Mouse (Mus musculus) c-Kit-positive CD71-positive TER-119-positive erythroid progenitor cells, embryonic 14.5 days (primary cell): ENCODE data around the gene Spi1.

ENCODE experiments used
- DNase-seq: peaks from one replicate; pipeline ENCODE4 v3.0.0-alpha.2; 2013; ENCODE audit warnings: low spot score

Spi1 gene

DNA sequence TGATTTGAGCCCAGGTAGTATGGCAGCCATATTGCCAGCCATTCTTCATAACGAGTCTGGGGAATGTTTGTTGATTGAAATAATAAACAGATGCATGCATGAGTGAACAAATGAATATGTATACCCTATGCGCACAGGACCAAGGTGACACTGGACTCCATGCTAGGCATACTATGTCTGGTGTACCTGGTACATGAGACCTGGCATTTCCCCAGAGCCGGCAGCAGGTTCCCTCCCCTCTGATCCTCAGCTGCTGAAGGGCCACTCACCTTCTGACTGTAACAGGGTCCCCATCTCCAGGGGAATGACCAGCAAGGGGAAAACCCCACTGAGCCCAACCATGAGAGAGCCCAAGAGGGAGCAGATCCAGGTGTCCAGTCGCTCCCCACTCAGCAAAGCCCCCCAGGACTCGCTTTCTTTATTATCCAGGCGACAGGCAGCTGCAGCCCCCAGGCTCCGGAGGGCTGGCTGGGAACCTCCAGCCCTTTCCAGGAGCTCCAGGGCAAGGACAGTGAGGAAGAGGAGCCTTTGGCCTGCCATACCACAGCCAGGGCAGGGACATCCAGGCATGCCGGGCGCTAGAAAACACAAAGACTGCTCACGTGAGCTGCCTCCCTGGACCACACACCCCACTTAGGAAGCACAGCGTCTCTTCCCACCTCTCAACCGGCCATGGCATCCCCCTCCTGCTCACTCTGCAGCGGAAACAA lies 13.9 kb upstream of the Spi1 start:
- DNase-seq = no peak

GRCm38 (mm10) chr2:91068872-91069165 lies 13.4 kb upstream of the Spi1 start:
- no peak for DNase-seq

DNA sequence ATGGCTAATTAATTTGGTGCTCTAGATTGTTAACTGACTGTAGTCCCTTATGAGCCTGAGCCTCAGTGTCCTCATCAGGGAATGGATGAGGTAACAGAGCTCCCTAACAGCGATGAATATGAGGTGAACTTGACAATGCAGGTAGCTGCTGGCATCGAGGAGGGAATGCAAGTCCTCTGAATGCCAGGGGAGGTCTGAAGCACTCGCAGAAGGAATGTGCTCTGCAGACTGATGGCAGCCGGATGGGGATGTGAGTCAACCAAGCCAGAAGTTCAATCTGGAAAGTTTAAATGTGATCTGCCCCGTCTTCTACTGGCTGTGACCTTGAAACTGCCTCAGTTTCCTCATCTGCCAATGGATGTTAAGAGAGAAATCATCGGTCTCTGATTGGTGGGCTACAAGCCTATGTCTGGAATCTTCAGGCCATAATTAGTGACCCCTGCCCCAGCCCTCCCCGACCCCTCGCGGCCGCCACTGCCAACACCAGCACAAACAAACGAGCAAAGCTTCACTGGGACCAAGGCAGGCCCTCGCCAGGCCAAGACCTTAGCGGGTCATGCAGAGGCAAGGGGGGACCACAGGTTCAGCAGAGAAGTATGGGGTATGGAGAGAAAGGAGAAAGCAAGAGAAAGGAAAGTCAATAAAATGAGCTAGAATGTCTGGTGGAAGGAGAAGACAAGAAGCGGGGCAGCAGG lies 12.7 kb upstream of the Spi1 start:
- no peak for DNase-seq

GRCm38 (mm10) chr2:91070076-91070800 lies 12.0 kb upstream of the Spi1 start, which contains the start of gene Slc39a13:
Gene Slc39a13, minus strand, starts transcription at chr2:91070417.
- peak; percentile 87 for DNase-seq

DNA sequence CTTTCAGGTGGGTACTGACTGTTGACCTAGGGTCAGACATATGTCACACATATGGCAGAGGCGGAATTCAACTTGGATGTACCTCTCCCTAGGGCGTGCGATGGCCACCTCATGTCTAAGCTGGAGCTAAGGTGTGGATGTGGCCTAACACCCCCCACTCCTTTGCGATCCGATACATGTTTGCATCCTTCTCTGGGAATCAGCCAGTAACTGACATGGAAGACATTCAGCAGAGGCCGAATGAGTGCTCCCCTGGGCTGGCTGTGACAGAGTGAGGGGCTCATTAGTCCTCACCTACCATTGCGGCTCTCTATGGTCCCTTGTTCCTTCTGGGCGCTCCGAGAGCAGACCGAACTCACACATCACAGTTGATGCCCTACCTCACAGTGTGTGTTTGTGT lies 11.1 kb upstream of the Spi1 start:
- no peak for DNase-seq

DNA sequence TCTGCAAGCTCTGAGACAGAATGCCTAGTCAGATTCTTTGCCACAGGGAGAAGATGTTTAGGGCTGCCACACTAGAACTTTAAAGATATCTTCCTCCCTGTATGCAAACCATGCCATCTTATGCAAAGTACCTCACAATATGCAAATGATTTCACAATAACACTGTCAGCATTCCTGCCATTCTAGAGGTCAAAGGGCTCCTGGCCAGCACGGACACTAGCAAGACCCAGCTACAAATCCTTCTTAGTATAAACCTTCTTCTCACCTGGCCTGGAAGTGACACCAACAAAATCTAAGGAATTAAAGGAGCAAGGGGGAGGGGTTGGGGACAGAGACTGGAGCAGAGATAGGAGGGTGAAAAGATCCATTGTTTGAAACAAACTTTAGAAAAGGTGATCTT lies 10.1 kb upstream of the Spi1 start:
- DNase-seq = no peak

GRCm38 (mm10) chr2:91077957-91078313 lies 4.3 kb upstream of the Spi1 start:
- DNase-seq = no peak

DNA sequence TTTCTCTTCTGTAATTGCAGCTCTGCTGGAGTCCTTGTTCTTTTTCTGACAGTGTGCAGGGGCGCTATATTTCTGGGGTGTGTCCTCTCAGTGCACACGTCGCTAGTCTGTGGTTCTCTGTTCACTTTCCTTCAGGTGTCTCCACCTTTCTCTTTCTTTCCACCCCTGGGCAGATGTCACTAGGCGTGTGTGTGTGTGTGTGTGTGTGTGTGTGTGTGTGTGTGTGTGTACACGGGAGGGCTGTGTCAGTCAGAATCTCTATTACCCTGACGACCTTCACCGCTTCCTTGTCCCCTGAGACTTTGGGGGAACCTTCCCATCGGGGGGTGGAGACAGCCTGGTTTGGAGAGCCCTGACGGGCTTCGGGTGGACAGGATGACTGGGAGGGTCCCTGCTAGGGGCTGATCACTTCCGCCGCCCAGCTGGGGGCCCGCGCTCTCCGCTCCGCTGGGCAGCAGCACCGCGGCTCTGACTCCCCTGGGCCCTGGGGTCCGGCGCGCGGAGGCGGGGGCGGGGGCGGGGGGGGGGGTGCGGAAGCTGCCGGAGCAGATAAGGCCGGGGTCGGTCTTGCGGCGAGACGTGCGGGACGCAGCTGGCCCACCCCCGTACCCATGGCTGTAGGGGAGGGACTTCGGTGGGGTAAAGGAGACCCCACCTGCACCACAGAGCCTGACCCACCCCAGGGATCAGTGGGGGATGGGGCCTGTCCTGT lies 3.7 kb upstream of the Spi1 start:
- no peak for DNase-seq

- no peak for DNase-seq
Observed at GRCm38 (mm10) chr2:91079026-91079384, 3.2 kb upstream of the Spi1 start.

- no peak for DNase-seq
Observed at GRCm38 (mm10) chr2:91080784-91081513, 1.2 kb upstream of the Spi1 start.

DNA sequence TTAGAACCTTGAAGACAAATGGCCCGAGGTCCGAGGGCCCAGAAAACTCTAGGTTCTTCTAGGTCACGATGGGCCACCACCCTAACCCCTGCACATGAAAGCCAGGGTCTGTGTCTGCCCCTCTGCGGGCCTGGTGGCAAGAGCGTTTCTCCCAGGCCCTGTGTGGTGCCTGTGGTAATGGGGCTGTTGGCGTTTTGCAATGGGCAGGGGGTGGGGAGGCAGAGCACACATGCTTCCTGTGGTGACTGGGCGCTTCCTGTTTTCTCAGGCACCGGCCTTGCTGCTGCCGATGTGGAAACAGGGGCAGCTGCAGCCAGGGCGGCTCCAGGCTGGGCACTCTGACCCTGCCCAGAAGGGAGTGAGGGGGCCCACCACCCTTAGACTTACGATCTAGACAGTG lies 654 bp downstream of the Spi1 start:
- no peak for DNase-seq

DNA sequence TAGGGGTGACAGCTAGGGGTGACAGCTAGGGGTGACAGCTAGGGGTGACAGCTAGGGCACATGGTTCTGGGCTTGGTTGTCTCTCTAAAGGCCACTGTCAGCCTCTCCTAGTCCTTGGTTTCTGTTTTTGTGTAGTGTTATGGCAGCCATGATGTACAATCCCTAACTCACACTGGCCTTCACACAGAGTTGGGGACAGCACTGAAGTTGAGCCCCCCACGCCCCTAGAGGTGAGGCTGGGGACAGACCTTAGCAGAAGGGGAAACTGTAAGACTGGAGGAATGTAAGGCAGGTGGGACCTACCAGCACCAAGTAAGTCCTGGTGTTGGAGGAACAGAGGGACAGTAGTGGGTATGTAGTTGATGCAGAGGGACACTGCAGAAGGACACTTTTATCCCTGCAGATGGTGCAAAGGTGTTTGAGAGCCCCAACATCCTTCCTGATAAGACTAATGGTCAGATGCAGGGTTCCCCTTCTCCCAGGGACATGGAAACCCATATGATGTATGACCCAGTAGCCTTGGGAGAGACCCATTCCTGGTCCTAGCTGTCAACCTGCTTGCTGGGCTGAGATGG lies 1.3 kb downstream of the Spi1 start:
- no peak for DNase-seq

DNA sequence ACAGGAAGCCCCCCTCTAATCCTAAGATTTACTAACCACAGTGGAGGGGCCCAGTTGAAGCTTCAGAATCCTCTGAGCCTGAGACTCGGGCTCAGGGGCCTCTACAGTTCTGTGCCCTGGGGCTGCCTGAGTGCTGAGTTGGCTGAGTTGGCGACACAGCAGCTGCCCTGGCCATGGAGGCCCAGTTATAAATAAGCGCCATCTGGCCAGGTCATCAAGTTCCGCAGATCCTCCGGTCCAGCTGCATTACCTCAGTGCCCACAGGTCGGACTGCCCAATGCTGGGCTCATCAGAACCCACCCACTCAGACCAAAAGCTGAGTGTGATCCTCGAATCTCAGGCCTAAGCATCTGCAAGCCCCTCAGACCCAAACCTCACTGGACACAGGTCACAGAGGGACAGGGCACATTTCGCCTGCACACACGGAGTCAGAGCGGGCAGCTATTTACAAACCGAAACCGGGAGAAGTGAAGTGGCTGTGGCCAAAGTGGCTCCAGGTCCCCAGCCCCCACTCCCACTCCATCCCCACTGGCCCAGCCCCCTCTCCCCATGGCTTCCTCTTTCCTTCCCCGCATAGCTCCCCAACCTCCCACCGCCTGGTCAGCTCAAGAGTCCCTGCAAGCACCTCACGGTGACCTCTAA lies 2.1 kb downstream of the Spi1 start:
- DNase-seq = no peak

DNA sequence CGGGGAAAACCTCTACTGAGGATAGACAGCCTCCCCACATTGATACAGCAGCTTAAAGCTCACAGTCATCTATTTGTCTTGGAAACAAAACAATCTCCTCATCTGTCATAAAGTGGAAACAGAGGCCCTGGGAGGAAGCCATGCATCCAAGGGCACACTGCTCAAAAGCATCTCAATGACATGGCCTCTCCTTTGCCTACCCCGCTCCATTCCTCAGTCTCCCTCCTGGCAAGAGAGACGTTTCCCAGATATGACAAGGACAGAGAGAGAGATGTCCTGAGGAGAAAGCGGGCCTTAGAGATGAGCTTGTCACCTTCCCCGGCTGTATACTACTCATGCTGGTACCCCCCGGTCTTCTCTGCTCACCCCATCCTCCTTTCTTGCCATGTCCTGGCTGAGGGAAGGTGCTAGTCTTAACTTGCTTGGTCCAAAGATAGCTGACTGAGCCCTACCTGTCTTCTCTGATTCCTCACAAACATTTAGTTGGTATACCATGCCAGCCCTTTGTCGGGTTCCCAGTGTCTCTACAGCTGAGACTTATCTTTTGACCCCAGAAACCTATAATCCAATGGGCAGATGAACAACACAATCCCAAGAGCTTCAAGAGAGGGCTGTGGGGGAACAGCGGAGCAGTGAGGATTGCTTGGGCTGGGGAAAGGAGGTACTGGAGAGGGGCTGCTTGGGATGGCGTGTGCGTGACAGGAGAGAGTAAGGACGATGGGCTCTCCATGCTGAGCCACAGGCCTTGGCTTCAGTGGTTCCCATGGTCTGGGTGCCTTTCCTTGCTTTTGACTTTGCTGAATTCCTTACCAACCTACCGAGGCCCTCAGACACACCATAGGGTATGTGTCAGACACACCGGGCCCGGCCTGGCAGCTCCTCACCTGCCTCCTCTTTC lies 3.6 kb downstream of the Spi1 start:
- DNase-seq = no peak

DNA sequence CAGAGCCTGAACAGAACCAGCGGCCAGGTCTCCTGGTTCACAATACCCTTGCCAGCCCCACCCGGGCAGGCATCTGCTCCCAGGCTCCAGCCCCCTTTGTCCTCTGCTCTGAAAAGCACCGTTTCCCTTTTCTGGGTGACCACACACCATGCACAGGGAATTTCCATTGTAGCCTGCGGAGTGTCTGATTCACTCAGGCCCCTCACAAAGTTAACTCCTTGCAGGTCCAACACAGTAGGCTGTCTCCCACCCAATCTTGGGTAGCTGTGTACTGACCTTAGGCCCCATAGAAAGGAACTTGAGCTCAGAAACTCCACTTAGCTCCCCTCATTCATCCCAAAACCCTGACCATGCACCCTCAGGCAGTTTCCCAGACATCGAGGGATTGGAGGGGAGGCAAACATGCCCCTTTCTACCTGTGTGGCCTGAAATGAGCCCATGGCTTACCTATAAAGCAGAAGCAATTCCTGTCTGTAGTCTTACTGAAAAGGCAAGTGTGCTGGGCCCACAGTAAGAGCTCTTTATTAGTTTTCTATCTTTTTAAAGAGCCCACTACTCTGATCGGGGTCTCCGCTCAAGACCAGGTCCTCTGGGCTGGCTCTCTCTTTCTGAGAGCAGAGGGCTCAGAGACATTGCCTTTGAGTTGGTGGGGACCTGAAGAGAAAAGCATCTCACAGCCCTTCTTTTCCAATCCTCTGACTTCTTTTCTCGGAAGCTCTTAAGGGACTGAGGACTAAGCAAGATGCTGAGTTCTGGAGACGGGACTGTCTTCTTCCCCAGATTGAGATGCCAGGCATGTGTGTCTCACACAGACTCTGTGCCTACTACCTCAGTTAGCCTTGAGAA lies 4.4 kb downstream of the Spi1 start:
- DNase-seq = no peak

DNA sequence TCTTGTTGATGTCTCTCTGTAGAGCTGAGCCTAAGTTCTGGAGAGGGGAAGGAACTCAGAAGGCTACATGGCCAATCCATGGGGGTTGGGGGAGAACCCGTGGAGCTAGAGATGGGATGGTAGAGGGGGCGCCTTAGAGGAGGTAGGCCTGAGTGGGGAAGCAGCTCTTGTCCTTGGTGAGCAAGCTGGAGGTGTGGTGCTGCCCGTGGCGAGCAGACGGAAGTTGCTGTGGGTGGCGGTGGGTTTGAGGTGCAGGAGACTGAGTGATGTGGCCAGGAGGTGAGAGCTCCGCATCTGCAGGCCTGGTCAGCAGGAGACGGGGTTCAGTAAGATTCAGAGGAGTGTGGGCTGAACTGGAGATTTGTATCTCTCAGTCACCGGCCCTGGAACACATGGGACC lies 5.3 kb downstream of the Spi1 start:
- no peak for DNase-seq

DNA sequence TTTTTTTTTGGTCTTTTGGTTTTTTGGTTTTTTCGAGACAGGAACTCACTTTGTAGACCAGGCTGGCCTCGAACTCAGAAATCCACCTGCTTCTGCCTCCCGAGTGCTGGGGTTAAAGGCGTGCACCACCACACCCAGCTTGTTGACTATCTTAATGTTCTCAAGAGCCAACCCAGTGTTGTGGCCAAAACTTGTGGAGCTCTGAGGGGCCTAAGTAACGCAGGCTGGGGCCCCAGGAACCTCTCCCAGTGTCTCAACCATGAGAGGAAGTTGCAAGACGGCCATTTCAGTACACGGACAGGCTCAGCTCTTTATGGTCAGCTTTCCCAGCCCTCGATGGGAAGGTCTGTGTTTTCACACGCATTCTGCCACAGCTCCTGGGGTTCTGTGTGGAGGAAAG lies 6.8 kb downstream of the Spi1 start:
- DNase-seq = no peak

GRCm38 (mm10) chr2:91090208-91090607 lies 8.0 kb downstream of the Spi1 start:
- no peak for DNase-seq

DNA sequence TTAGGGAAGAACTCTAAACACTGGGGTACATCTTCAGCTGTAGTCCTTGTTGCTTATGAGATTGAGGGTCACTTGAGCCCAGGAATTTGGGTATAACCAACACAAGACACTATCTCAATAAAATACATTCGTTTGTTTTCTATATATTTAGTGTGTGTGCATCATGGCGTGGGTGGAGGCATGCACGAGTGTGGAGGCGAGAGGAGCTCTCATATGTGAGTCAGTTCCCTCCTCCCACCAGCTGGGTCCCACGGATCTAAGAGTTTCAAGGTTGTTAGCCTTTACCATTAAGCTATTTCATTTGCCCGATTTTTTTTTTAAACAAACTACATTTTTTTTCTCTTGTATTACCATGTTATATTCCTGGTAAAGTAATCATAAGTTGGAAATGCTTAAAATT lies 8.6 kb downstream of the Spi1 start:
- no peak for DNase-seq
